Mouse (Mus musculus): ENCODE data around the gene Xdh. TPM values are rescaled to one million over a fixed set of nuclear protein-coding genes. Genes with fewer than 3 reads are reported as not detected.
A peak's percentile ranks its signal among the peaks of the same experiment; 100 is the strongest.

Xdh gene
- polyA plus RNA-seq (2012; rRNA removed), result 25.2 and 26.5 TPM in 2 replicates

- WGBS, result 73% methylated on average over 13 of the region's 13 CpGs
- DNase-seq, result no peak
- TF ChIP-seq POLR2A (IDR thresholded peaks at IDR 0.05; ENCODE audit: control insufficient read depth, extremely low read depth, insufficient read depth, low read length, poor library complexity) (no peak), CTCF (IDR thresholded peaks at IDR 0.05; ENCODE audit: borderline replicate concordance, control insufficient read depth, extremely low read depth, insufficient read depth, low read length, poor library complexity) (no peak)
- Histone ChIP-seq H3K4me1 (replicated peaks; ENCODE audit: control insufficient read depth, insufficient read depth, low read length) (peaks cover 14% of the 10 kb centered on the region), H3K4me3 (ENCODE audit: control insufficient read depth, insufficient read depth, low read length) (peak within 1 kb of the TSS; percentile 28), H3K27me3 (ENCODE audit: control insufficient read depth, insufficient read depth, low read length) (no peaks in the 10 kb centered on the region), H3K27ac (ENCODE audit: control insufficient read depth, insufficient read depth, low read length) (peak within 1 kb of the TSS; percentile 51; the same call in 1 of the 2 replicates), H3K36me3 (ENCODE audit: control insufficient read depth, insufficient read depth, low read length) (no peaks in the 10 kb centered on the region)
These were observed at the start of gene Xdh for GRCm38 (mm10) chr17:73950062-73950735. Xdh (minus strand) TSS chr17:73950196.

- WGBS, result 96% methylated on average over 13 of the region's 13 CpGs
- no peak overlapping the region for H3K4me3 ChIP-seq (ENCODE audit: control insufficient read depth, insufficient read depth, low read length)
- H3K4me1 ChIP-seq (replicated peaks; ENCODE audit: control insufficient read depth, insufficient read depth, low read length), result no peaks in the 10 kb centered on the region
- no peaks in the 10 kb centered on the region for H3K27me3 ChIP-seq (ENCODE audit: control insufficient read depth, insufficient read depth, low read length)
- DNase-seq, result no peak
- H3K36me3 ChIP-seq (ENCODE audit: control insufficient read depth, insufficient read depth, low read length), result no peaks in the 10 kb centered on the region
- H3K27ac ChIP-seq (ENCODE audit: control insufficient read depth, insufficient read depth, low read length), result no peak overlapping the region
- TF ChIP-seq CTCF (IDR thresholded peaks at IDR 0.05; ENCODE audit: borderline replicate concordance, control insufficient read depth, extremely low read depth, insufficient read depth, low read length, poor library complexity) (no peak), POLR2A (IDR thresholded peaks at IDR 0.05; ENCODE audit: control insufficient read depth, extremely low read depth, insufficient read depth, low read length, poor library complexity) (no peak)
These were observed 46.1 kb upstream of the Xdh start for GRCm38 (mm10) chr17:73995907-73996645.

DNA sequence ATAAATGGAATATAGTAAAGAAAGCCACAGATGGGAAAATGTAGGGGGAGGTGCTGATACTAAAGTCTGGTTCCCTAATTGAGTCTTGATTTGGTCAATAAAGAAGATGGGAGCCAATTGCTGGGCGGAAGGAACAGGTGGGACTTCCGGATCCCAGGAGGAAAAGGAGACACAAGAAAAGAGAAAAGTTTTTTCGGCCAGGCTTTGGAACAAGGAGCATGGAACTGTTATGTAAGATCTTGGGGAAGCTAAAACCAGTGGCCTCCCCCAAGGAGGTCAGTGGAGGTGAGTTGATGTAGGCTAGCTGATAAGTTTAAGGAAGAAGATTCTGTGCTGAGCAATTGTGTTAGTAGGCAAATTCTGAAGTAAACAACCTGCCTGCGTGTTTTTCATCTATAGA is 41.3 kb upstream of the Xdh start:
- DNase-seq, result no peak
- 96% methylated on average over 4 of the region's 4 CpGs for WGBS
- TF ChIP-seq CTCF (IDR thresholded peaks at IDR 0.05; ENCODE audit: borderline replicate concordance, control insufficient read depth, extremely low read depth, insufficient read depth, low read length, poor library complexity) (no peak), POLR2A (IDR thresholded peaks at IDR 0.05; ENCODE audit: control insufficient read depth, extremely low read depth, insufficient read depth, low read length, poor library complexity) (no peak)
- H3K4me1 ChIP-seq (replicated peaks; ENCODE audit: control insufficient read depth, insufficient read depth, low read length), result no peaks in the 10 kb centered on the region
- no peaks in the 10 kb centered on the region for H3K36me3 ChIP-seq (ENCODE audit: control insufficient read depth, insufficient read depth, low read length)
- H3K27me3 ChIP-seq (ENCODE audit: control insufficient read depth, insufficient read depth, low read length), result no peaks in the 10 kb centered on the region
- no peak overlapping the region for H3K27ac ChIP-seq (ENCODE audit: control insufficient read depth, insufficient read depth, low read length)
- H3K4me3 ChIP-seq (ENCODE audit: control insufficient read depth, insufficient read depth, low read length), result no peak overlapping the region

DNA sequence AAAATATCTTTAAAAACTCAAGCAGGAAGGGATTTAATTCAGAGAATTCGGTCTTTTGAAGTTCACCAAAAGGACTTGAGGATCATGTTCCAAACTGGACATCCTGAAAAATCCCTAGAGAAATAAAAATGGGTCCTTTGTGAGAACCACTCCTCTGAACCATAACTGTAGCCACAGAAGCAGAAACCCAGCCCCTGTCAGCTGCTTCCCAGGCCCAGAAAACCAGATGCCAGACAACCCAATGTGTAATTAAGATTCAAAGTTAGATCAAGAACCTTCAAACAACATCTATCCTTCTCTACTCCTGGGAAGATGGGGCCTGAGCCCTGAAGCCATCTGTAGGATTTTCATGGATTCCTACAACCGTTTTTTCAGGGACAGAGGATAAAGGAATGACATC is 36.6 kb upstream of the Xdh start:
- no peak for DNase-seq
- Histone ChIP-seq H3K27me3 (ENCODE audit: control insufficient read depth, insufficient read depth, low read length) (no peaks in the 10 kb centered on the region), H3K27ac (ENCODE audit: control insufficient read depth, insufficient read depth, low read length) (no peak overlapping the region), H3K4me1 (replicated peaks; ENCODE audit: control insufficient read depth, insufficient read depth, low read length) (no peaks in the 10 kb centered on the region), H3K4me3 (ENCODE audit: control insufficient read depth, insufficient read depth, low read length) (no peak overlapping the region), H3K36me3 (ENCODE audit: control insufficient read depth, insufficient read depth, low read length) (no peaks in the 10 kb centered on the region)
- 88% methylated on average over 2 of the region's 2 CpGs for WGBS
- no peak for TF ChIP-seq POLR2A (IDR thresholded peaks at IDR 0.05; ENCODE audit: control insufficient read depth, extremely low read depth, insufficient read depth, low read length, poor library complexity)
- TF ChIP-seq CTCF (IDR thresholded peaks at IDR 0.05; ENCODE audit: borderline replicate concordance, control insufficient read depth, extremely low read depth, insufficient read depth, low read length, poor library complexity), result no peak

DNA sequence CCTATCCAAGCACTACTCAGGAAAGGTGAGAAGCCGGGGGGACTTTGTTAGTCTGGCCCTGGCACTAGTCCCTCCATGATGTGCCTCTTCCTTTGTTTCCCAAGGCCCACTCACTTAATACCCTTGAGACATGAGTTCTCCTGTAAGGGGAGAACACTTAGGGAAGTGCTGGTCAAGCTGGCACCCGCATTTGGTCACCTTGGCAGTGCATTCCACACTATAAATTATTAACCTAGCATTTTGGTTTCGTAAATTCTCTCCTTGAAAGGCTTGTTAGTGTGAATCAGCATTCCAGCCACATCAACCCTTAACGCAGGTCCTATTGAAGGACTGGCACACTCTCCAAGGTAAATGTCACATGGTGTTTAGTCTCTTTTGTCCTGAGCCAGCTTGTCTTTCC is 35.9 kb upstream of the Xdh start:
- TF ChIP-seq POLR2A (IDR thresholded peaks at IDR 0.05; ENCODE audit: control insufficient read depth, extremely low read depth, insufficient read depth, low read length, poor library complexity), result no peak
- TF ChIP-seq CTCF (IDR thresholded peaks at IDR 0.05; ENCODE audit: borderline replicate concordance, control insufficient read depth, extremely low read depth, insufficient read depth, low read length, poor library complexity), result no peak
- Histone ChIP-seq H3K36me3 (ENCODE audit: control insufficient read depth, insufficient read depth, low read length) (no peaks in the 10 kb centered on the region), H3K27ac (ENCODE audit: control insufficient read depth, insufficient read depth, low read length) (no peak overlapping the region), H3K4me1 (replicated peaks; ENCODE audit: control insufficient read depth, insufficient read depth, low read length) (no peaks in the 10 kb centered on the region), H3K27me3 (ENCODE audit: control insufficient read depth, insufficient read depth, low read length) (no peaks in the 10 kb centered on the region), H3K4me3 (ENCODE audit: control insufficient read depth, insufficient read depth, low read length) (no peak overlapping the region)
- no peak for DNase-seq
- 94% methylated on average over 4 of the region's 4 CpGs for WGBS

- Histone ChIP-seq H3K27me3 (ENCODE audit: control insufficient read depth, insufficient read depth, low read length) (no peaks in the 10 kb centered on the region), H3K27ac (ENCODE audit: control insufficient read depth, insufficient read depth, low read length) (no peak overlapping the region), H3K36me3 (ENCODE audit: control insufficient read depth, insufficient read depth, low read length) (no peaks in the 10 kb centered on the region), H3K4me1 (replicated peaks; ENCODE audit: control insufficient read depth, insufficient read depth, low read length) (no peaks in the 10 kb centered on the region), H3K4me3 (ENCODE audit: control insufficient read depth, insufficient read depth, low read length) (no peak overlapping the region)
- 57% methylated on average over 4 of the region's 4 CpGs for WGBS
- TF ChIP-seq POLR2A (IDR thresholded peaks at IDR 0.05; ENCODE audit: control insufficient read depth, extremely low read depth, insufficient read depth, low read length, poor library complexity) (no peak), CTCF (IDR thresholded peaks at IDR 0.05; ENCODE audit: borderline replicate concordance, control insufficient read depth, extremely low read depth, insufficient read depth, low read length, poor library complexity) (no peak)
- no peak for DNase-seq
These were observed 34.5 kb upstream of the Xdh start for GRCm38 (mm10) chr17:73984508-73984907.

Measured in thymus, adult 2 months (tissue).